Mouse (Mus musculus): ENCODE measurements around the gene Fxyd7.

DNA sequence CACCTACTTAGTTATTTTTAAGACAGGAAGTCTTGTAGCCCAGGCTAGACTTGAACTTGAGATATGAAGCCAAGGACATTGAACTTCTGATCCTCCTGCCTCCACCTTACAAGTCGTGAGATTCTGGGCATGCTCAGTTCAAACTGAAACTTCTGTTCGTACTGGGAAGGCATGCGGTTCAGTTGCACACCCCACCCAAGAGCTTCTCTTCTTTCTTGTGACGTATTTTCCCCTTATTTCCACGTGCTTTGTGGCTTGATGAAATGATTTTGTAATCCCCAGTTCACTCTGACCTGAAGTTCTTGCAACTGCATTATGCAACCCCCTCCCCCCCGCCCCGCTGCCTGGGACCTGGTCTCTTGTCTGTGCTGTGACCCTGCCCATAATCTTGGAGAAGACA is 19.5 kb downstream of the Fxyd7 start:
- TF ChIP-seq TAL1 (IDR thresholded peaks at IDR 0.05; ENCODE audit: low read length) = no peak
- TF ChIP-seq GATA1 (IDR thresholded peaks at IDR 0.05; ENCODE audit: low read length) = no peak
